ENCODE assay signal across 16 mouse cellular contexts in the genomic region with DNA sequence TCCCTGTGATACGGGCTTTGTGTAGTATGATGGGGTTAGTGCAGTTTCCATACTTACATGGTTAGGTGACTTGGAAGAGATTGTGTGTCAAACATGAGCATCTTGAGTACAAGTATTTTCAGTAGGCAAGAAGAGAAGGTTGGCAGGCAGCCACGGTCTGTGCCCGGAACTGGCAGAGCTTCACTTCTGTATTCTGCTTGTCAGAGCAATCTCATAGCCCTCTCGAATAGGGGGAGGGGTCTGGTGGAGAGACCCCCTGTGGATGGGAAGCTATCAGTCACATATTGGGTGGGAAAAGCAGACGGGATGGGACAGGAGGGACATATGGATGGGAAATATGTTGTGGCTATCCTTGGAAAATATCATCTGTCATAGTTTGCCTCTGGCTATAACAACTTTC. TPM values are rescaled to one million over a fixed set of nuclear protein-coding genes. Genes with fewer than 3 reads are reported as not detected.
DNase-seq lines count a peak whose midpoint lies in the region; ATAC-seq lines count a peak whose summit lies in the region.
"Had no signal": no experiment of that assay in that cellular context is flagged by ENCODE, and none has a peak within 500 bp of the region (broad histone marks: within the 10 kb centered on the region; RNA-seq: fewer than 3 reads in every experiment).

No protein-coding gene starts in this region.

- H3K4me1 ChIP-seq in forebrain, embryonic 13.5 days, result 0 out of 2 replicates have a peak, but pooled peaks cover 7% of the 10 kb centered on the region
- H3K4me1 ChIP-seq in forebrain, embryonic 11.5 days (replicated peaks; ENCODE audit: control insufficient read depth, insufficient read depth, low read length), result no peaks in the 10 kb centered on the region
- no peaks in the 10 kb centered on the region for H3K4me1 ChIP-seq in limb, embryonic 10.5 days
- H3K4me1 ChIP-seq: embryonic facial prominence, embryonic 15.5 days; limb, embryonic 12.5 days had no signal

- H3K27me3 ChIP-seq in forebrain, embryonic 13.5 days, result no peaks in the 10 kb centered on the region
- H3K27me3 ChIP-seq in forebrain, embryonic 11.5 days (ENCODE audit: control insufficient read depth, insufficient read depth, low read length), result no peaks in the 10 kb centered on the region
- H3K27me3 ChIP-seq in limb, embryonic 10.5 days (ENCODE audit: low read depth, poor library complexity, severe bottlenecking), result no peaks in the 10 kb centered on the region
- H3K27me3 ChIP-seq: embryonic facial prominence, embryonic 15.5 days; limb, embryonic 12.5 days had no signal

- H3K27ac ChIP-seq in forebrain, embryonic 13.5 days, result no peak overlapping the region
- H3K27ac ChIP-seq in forebrain, embryonic 11.5 days (ENCODE audit: low read depth, low read length), result no peak overlapping the region
- no peak overlapping the region for H3K27ac ChIP-seq in limb, embryonic 10.5 days
- H3K27ac ChIP-seq: embryonic facial prominence, embryonic 15.5 days; limb, embryonic 12.5 days had no signal

- 63% methylated on average over 5 of the region's 5 CpGs for WGBS in forebrain, embryonic 13.5 days
- WGBS in forebrain, embryonic 11.5 days, result 92% methylated on average over 5 of the region's 5 CpGs
- 89% methylated on average over 5 of the region's 5 CpGs for WGBS in limb, embryonic 10.5 days

- no peak overlapping the region for H3K9ac ChIP-seq in forebrain, embryonic 13.5 days
- no peak overlapping the region for H3K9ac ChIP-seq in forebrain, embryonic 11.5 days (ENCODE audit: low read length)
- H3K9ac ChIP-seq: embryonic facial prominence, embryonic 15.5 days; limb, embryonic 12.5 days; lung, embryonic 14.5 days had no signal

- peak; percentile 85 for ATAC-seq in forebrain, embryonic 13.5 days
- no peak for ATAC-seq in forebrain, embryonic 11.5 days (replicated peaks; ENCODE audit: low FRiP score)
- ATAC-seq in common myeloid progenitor, adult 5-6 weeks (replicated peaks; ENCODE audit: low read depth, poor library complexity, severe bottlenecking), result 0 out of 2 replicates have a peak, but pooled peaks have one; percentile 33

- H3K4me3 ChIP-seq in forebrain, embryonic 13.5 days, result no peak overlapping the region
- no peak overlapping the region for H3K4me3 ChIP-seq in forebrain, embryonic 11.5 days (ENCODE audit: low read depth, low read length)
- no peak overlapping the region for H3K4me3 ChIP-seq in limb, embryonic 10.5 days
- H3K4me3 ChIP-seq: embryonic facial prominence, embryonic 15.5 days; limb, embryonic 12.5 days had no signal

- H3K4me2 ChIP-seq in forebrain, embryonic 13.5 days, result no peak overlapping the region
- no peak overlapping the region for H3K4me2 ChIP-seq in forebrain, embryonic 11.5 days (ENCODE audit: low read depth, low read length, severe bottlenecking)
- H3K4me2 ChIP-seq: embryonic facial prominence, embryonic 15.5 days; limb, embryonic 12.5 days; lung, embryonic 14.5 days had no signal

- H3K9me3 ChIP-seq in forebrain, embryonic 13.5 days (replicated peaks), result no peaks in the 10 kb centered on the region
- no peaks in the 10 kb centered on the region for H3K9me3 ChIP-seq in forebrain, embryonic 11.5 days (ENCODE audit: control insufficient read depth, low read length)
- H3K9me3 ChIP-seq in limb, embryonic 10.5 days (replicated peaks), result no peaks in the 10 kb centered on the region
- H3K9me3 ChIP-seq: embryonic facial prominence, embryonic 15.5 days; limb, embryonic 12.5 days had no signal

- no peak for DNase-seq in forebrain, embryonic 11.5 days (ENCODE audit: low spot score)
- DNase-seq in layer of hippocampus, adult 9-11 months, result peak; percentile 8
- no peak for DNase-seq in layer of hippocampus, adult 9-10 months (ENCODE audit: low spot score)
- DNase-seq in limb, embryonic 10.5 days (ENCODE audit: low spot score), result peak; percentile 14
- DNase-seq in thymus, postnatal 14 days, result no peak
- DNase-seq in urinary bladder, postnatal 25 days (ENCODE audit: low spot score), result no peak
- DNase-seq: adrenal gland, adult 8-10 months; cerebellum, adult 11-12 months; kidney, postnatal 10 days; lung, embryonic 14.5 days; thymus, postnatal 25 days had no signal

- H3K36me3 ChIP-seq in forebrain, embryonic 13.5 days (ENCODE audit: poor library complexity, severe bottlenecking), result no peaks in the 10 kb centered on the region
- no peaks in the 10 kb centered on the region for H3K36me3 ChIP-seq in forebrain, embryonic 11.5 days (ENCODE audit: control insufficient read depth, insufficient read depth, low read length)
- no peaks in the 10 kb centered on the region for H3K36me3 ChIP-seq in limb, embryonic 10.5 days
- H3K36me3 ChIP-seq: embryonic facial prominence, embryonic 15.5 days; limb, embryonic 12.5 days had no signal

RNA-seq across cellular contexts. Expression of gene Depdc1b, which starts 33.5 kb away (rescaled TPM):
- polyA plus RNA-seq in forebrain, embryonic 13.5 days (2015; fragmentation: Nextera tagmentation; extraction: Ambion mirVana), result 13.2 and 13.9 TPM in 2 replicates
- polyA plus RNA-seq in forebrain, embryonic 11.5 days (2014; fragmentation: Nextera tagmentation; extraction: Ambion mirVana), result 21.7 and 26.1 TPM in 2 replicates
- 41.4 and 44.4 TPM in 2 replicates for total RNA-seq in common myeloid progenitor, adult 5-6 weeks (2017)
- polyA plus RNA-seq in limb, embryonic 10.5 days (2016; fragmentation: Nextera tagmentation; extraction: Ambion mirVana), result 20.9 and 22.0 TPM in 2 replicates
- total RNA-seq: gastrocnemius, adult 8-10 months had no signal

Comparison
In these comparisons a context has a peak if more than half of its experiments do, and no peak if none do; other contexts are left out.
1. DNase-seq: peak in layer of hippocampus, adult 9-11 months (single experiment) and limb, embryonic 10.5 days (single experiment); none in forebrain, embryonic 11.5 days (single experiment), layer of hippocampus, adult 9-10 months (single experiment), thymus, postnatal 14 days (single experiment) and urinary bladder, postnatal 25 days (single experiment).